Mouse (Mus musculus) ES-E14 (cell line): ENCODE measurements around the gene Cenpk.

Source experiments
- HCFC1 ChIP-seq: IDR thresholded peaks from 2 replicates; pipeline ENCODE4 v1.6.1; 2012; ENCODE audit warnings: low read length, inconsistent platforms, borderline replicate concordance; ENCODE audit not compliant: insufficient read depth
- ZNF384 ChIP-seq: IDR thresholded peaks from 2 replicates; pipeline ENCODE4 v1.6.1; 2012; ENCODE audit warnings: low read depth, low read length, inconsistent platforms

DNA sequence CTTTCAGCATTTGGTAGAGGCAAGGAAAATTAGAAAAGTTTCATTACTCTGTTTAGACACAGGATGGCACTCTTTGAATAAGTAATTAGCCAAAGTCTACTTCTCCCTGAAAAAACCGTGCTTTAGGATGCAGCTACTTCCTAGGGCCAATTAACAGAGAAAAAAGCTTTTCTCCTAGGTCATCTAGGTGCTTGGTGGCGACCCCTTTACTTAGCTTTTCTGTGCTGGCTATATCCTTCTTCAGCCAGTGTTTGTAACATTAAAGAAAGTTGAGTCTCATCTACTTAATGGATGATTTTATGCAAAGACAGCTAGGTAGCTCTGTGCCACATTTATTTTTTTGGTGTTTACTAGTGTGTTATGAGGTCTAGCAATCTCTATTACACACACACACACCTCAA is 56.6 kb downstream of the Cenpk start:
- no peak for TF ChIP-seq ZNF384
- TF ChIP-seq HCFC1, result no peak
